Mouse (Mus musculus) spleen, adult 2 months (tissue): Measurements from ENCODE around the gene Mrps35.

Experiments
- CTCF ChIP-seq: fragments of 200-500 bp; IDR thresholded peaks from 2 replicates; pipeline ENCODE4 v1.5.1; 2011; ENCODE audit warnings: mild to moderate bottlenecking, inconsistent platforms; ENCODE audit not compliant: insufficient read depth, insufficient read length, insufficient replicate concordance; ENCODE audit errors: extremely low read depth
- POLR2A ChIP-seq: fragments of 200-500 bp; IDR thresholded peaks from 2 replicates; pipeline ENCODE4 v1.6.1; 2011; ENCODE audit warnings: low read depth, low read length, inconsistent platforms

DNA sequence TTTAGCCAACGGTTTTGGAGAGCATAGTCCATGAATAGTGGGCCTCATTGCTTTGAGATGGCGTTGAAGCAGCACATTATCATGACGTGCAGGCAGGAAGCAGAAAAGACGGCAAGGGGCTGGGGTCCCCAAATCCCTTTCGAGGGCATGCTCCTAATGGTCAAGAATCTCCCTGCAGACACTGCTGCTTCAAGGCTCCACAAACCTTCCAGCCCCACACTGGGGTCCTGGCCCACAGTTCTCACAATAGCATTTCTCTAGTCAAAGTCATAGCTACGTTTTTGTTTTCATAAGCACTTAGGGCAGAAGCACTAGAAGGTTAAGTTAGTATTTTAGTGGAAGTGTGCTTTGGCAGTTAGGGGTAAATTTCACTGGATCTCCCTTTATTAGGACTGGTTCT lies 46.7 kb upstream of the Mrps35 start:
- TF ChIP-seq CTCF: no peak
- no peak for TF ChIP-seq POLR2A
